Mouse (Mus musculus) small intestine, adult 2 months (tissue): ENCODE results near the gene Drosha.

Experiments
- CTCF ChIP-seq: fragments of 200-500 bp; IDR thresholded peaks from 2 replicates; pipeline ENCODE4 v1.5.1; 2012; ENCODE audit warnings: low read depth, mild to moderate bottlenecking, control low read depth, inconsistent platforms, low read length, moderate library complexity, mixed read lengths; ENCODE audit not compliant: insufficient replicate concordance, insufficient read length; ENCODE audit errors: extremely low read depth
- POLR2A ChIP-seq: fragments of 200-500 bp; IDR thresholded peaks from 2 replicates; pipeline ENCODE4 v1.6.1; 2012; ENCODE audit warnings: low read depth, mild to moderate bottlenecking, control low read depth, inconsistent platforms, low read length, moderate library complexity

DNA sequence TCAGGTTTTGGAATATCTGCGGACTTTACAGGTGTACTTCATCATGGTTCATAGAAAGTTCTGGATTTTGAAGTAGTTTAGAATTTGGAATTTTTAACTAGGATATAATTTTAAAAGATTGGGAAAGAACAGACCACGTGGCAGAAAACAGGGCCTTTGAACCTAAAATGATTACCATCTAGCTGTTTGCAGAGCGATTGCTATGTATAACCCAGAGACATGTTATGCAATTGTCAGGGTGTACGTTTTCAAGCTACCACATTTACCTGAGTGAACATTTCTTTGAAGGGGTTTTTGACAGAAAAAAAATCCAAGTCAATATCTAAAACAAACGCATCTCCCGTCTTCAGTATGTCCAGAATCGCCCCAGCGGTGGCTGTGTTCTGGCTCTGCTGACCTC, 7.0 kb upstream of the Drosha start:
- TF ChIP-seq POLR2A (no peak), CTCF (no peak)
